Mouse (Mus musculus): ENCODE measurements around the gene Efcab6. TPM values are rescaled to one million over a fixed set of nuclear protein-coding genes. Genes with fewer than 3 reads are reported as not detected.
A peak's percentile ranks its signal among the peaks of the same experiment; 100 is the strongest.

Gene Efcab6
- total RNA-seq, 1 experiment from 2014 or later = not detected

DNA sequence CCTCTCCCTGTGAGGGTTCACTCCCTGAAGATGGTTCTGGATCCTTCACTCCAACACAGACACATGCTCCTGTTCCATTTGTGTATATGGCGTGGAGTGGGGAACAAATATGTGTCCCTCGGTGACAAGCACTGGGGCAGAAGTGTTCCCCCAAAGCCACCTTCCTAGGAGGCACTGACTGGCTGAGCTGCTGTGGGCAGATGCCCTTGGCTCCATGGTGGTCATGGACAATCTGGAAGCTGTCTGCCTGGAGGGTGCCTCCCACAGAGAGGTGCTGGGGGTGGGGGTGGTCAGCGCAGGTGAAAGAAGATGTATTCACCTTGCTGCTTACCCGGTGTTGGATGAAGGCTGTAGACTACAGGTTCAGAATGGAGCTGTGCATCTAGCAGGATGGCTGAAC, 128.7 kb downstream of the Efcab6 start:
- no peak for ATAC-seq (replicated peaks in 1 of 2; ENCODE audit: insufficient read depth in 1 of 2, low FRiP score in 2 of 2, low TSS enrichment in 1 of 2, low read depth in 1 of 2, poor library complexity in 2 of 2, severe bottlenecking in 2 of 2)

DNA sequence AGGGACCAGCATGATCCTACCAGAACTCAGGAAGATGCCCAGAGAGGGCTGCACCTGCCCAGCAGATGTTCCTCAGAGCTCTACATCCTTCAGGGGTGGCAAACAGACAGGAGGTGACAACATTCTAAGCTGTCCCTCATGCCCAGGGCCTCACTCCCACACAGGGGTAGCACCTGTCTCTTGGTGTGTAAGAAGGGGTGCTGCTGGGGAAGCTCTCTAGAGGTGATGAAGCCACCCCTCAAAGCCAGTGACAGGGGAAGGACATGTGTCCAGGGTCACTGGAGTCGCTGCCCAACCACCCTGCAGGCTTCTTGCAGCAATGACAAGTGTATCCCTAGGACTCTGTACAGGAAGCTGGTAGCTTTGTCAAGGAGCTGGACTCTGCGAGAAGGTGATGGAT, 130.4 kb downstream of the Efcab6 start:
- ATAC-seq (replicated peaks in 1 of 2; ENCODE audit: insufficient read depth in 1 of 2, low FRiP score in 2 of 2, low TSS enrichment in 1 of 2, low read depth in 1 of 2, poor library complexity in 2 of 2, severe bottlenecking in 2 of 2) = no peak

DNA sequence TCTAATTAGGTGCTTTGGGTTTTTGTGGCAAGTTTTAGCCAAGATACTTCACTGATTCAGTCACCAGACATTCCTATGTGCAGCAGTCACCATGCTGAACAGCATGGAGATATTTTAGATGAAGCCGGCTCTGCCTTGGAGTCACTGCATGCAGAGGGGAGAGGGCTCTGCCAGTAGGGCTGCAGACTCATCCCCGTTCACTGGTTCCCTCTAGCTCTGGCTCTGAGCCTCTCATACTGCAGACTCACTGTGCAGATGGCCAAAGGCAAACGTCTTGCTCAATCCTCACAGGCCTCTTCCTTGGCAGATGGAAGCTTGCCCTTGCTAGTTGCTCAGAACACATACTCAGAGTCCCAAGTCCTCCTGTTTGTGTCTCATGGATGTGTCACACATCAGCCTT, 139.8 kb downstream of the Efcab6 start:
- no peak for ATAC-seq (replicated peaks in 1 of 2; ENCODE audit: insufficient read depth in 1 of 2, low FRiP score in 2 of 2, low TSS enrichment in 1 of 2, low read depth in 1 of 2, poor library complexity in 2 of 2, severe bottlenecking in 2 of 2)

DNA sequence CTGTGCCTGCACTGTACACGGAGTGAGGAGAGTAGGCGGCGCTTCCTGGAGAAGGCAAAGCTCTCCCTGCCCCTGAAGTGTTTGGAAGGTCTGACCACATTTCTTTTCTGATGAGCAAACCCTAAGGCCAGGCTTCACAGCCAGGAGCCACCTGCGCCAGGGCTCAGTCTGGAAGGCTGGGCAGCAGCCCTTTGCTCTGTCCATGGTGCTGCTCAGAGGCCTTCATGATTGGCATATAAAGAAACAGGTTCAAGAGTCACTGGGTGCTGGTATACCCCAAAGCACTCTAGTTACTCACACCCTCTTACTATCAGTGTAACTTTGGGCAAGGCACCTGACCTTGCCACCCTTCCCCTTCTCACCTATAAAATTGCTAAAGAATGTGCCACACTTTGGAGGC, 140.5 kb downstream of the Efcab6 start:
- no peak for ATAC-seq (replicated peaks in 1 of 2; ENCODE audit: insufficient read depth in 1 of 2, low FRiP score in 2 of 2, low TSS enrichment in 1 of 2, low read depth in 1 of 2, poor library complexity in 2 of 2, severe bottlenecking in 2 of 2)

DNA sequence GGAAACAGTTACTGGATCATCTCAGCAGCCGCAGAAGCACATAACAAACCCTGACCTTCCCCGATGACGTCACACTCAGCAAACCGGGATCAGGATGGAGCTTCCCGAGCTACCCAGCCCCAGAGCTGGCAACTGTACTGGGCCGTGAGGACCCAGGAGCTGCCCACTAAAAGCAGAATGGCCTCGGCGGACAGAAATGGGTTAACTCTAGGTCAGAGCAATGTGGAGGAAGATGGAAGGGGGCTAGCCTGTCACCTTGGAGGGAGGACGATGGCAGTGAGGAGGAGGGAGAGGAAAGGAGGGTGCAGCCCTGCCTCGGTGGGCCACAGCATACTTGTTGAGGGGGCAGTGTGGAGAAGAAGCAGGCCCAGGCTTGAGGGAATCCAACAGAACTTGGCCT, 149.8 kb downstream of the Efcab6 start:
- no peak for ATAC-seq (replicated peaks in 1 of 2; ENCODE audit: insufficient read depth in 1 of 2, low FRiP score in 2 of 2, low TSS enrichment in 1 of 2, low read depth in 1 of 2, poor library complexity in 2 of 2, severe bottlenecking in 2 of 2)

DNA sequence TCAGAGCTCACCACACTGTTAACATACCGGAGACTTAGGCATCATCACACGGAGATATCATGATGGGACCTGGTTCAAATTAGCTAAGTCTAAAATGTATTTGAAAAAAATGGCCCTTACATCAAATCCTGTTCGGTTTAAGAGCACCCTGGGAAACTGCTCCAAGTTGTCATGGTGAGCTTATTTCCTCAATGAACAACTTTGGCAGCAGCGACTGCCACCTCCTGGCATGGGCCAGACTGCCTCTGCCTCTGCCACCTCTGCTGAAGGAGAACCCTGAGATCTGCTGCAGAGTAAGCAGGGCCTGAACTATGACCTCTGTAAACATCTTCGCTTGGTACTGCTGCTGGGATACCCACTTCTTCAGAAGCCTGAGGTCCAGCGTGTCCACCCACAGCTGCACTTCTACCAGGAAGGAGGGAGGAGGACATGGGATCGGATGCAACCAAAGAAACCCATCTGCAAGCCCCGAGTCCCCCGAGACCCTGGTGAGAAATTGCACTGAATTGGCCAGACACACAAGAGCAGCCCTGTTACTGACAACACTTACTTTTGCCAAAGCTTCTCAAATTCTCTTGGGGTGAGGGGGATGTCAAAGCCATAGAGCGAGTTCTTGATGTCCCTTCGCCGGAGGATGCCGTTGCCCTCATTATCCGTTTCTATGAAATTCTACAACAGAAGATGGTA, 152.0 kb downstream of the Efcab6 start:
- ATAC-seq (replicated peaks in 1 of 2; ENCODE audit: insufficient read depth in 1 of 2, low FRiP score in 2 of 2, low TSS enrichment in 1 of 2, low read depth in 1 of 2, poor library complexity in 2 of 2, severe bottlenecking in 2 of 2) = no peak

DNA sequence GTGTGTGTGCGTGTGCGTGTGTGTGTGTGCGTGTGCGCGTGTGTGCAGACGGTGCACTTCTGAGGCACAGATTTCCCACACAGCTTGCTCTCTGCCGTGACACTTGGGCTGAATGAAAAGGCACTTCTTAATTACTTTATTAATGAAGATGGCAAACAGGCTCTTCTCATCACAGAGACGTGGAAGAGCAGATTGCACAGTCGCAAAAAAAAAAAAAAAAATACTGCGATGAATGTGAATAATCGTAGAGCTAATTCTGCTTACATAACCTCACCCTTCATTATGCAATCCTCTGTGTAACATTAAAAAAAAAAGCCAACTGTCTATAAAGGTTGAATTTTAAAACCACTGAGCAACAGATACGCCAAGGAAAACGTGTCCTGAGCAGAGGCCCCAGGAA, 158.7 kb downstream of the Efcab6 start:
- ATAC-seq (replicated peaks in 1 of 2; ENCODE audit: insufficient read depth in 1 of 2, low FRiP score in 2 of 2, low TSS enrichment in 1 of 2, low read depth in 1 of 2, poor library complexity in 2 of 2, severe bottlenecking in 2 of 2) = no peak

DNA sequence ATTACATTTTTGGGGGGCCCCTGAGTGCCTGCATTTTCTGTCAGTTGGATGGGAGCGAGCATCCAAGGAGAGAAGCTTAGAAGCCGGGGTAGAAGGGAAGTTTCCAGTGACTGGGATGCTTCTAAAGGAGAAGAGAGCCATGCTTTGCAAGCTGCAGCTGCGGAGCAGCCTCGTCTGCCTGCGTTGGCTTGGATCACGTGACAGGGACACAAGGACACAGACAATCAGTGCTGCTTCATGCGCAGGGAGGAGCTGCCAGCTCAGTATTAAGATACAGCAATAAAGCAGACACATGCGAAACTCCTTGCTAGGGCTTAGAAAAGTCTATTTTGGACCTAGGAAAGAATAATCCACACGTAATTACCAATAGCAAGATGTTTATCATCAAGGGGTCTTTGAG, 167.9 kb downstream of the Efcab6 start:
- ATAC-seq (replicated peaks in 1 of 2; ENCODE audit: insufficient read depth in 1 of 2, low FRiP score in 2 of 2, low TSS enrichment in 1 of 2, low read depth in 1 of 2, poor library complexity in 2 of 2, severe bottlenecking in 2 of 2) = no peak

DNA sequence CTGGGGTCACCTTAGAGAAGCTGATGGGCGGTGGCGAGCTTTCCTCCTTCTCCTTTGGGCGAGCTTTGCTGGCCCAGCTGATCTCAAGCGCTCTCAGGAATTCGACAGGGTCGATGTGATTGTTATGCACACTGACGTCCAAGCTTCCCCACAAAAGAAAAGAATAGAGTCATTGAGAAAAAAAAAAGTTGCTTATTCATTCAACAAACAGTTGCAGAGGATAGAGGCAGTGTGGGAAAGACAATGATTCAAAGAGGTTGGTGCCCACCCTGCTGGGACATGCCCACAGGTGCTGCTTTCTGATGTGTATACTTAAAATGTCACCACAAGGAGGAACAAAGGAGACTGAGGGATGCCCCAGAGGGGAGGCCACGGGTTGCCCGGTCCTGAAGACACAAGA, 169.2 kb downstream of the Efcab6 start:
- ATAC-seq (replicated peaks in 1 of 2; ENCODE audit: insufficient read depth in 1 of 2, low FRiP score in 2 of 2, low TSS enrichment in 1 of 2, low read depth in 1 of 2, poor library complexity in 2 of 2, severe bottlenecking in 2 of 2) = no peak

DNA sequence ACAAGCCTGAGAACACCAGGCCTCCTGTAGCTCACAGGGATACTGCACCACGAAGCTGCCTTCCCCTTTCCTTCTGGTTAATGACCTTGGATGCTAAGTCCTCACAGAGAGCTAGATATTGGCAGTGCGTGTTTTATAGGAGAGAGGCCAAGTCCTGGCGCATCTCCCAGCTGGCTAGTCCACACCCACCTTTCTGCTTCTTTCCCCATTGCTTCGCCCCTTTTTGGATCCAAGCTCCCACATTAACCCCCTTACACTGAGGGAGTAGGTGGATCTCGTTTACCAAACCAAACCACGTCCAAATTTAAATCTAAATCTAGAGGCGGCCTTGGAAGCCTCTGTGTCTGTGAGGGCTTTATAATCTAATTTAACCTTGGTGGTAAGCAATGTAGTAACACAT, 170.9 kb downstream of the Efcab6 start:
- no peak for ATAC-seq (replicated peaks in 1 of 2; ENCODE audit: insufficient read depth in 1 of 2, low FRiP score in 2 of 2, low TSS enrichment in 1 of 2, low read depth in 1 of 2, poor library complexity in 2 of 2, severe bottlenecking in 2 of 2)

DNA sequence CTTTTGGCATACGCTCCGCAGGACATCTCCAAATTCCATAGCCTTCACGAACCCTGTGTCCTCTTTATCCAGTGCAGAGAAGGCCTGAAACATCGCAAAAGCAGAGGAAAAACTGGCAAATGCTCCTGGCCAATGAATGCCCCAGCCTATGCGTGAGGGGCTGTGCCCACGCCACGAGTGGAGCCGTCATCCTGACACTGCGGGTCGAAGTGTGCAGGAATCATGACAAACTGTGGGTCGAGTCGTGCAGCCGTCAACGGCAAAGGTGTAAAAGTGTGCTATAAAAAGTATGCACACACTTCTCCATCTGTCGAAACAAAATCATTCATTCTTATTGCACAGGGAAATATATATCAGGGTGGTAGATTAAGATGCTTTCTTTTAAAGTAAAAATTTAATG, 172.3 kb downstream of the Efcab6 start:
- ATAC-seq (replicated peaks in 1 of 2; ENCODE audit: insufficient read depth in 1 of 2, low FRiP score in 2 of 2, low TSS enrichment in 1 of 2, low read depth in 1 of 2, poor library complexity in 2 of 2, severe bottlenecking in 2 of 2) = no peak

DNA sequence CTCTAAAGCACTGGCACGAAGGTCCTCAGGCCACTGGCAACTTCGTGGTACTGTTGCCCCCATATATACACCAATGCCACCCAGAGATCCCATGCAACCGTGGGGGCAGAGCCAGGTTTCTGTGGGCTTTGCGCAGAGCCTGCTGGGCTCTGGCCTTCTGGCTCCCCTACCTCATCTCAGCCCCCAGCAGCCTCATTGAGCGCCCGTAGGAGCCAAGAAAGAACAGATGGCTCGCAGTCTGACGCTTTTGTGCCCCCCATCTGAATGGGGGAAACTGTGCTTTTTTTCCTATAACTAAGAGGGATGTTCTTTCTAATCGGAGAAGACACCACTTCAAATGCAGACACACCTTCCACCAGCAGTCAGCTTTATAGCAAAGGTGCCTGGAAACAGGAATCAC, 180.9 kb downstream of the Efcab6 start:
- no peak for ATAC-seq (replicated peaks in 1 of 2; ENCODE audit: insufficient read depth in 1 of 2, low FRiP score in 2 of 2, low TSS enrichment in 1 of 2, low read depth in 1 of 2, poor library complexity in 2 of 2, severe bottlenecking in 2 of 2)

DNA sequence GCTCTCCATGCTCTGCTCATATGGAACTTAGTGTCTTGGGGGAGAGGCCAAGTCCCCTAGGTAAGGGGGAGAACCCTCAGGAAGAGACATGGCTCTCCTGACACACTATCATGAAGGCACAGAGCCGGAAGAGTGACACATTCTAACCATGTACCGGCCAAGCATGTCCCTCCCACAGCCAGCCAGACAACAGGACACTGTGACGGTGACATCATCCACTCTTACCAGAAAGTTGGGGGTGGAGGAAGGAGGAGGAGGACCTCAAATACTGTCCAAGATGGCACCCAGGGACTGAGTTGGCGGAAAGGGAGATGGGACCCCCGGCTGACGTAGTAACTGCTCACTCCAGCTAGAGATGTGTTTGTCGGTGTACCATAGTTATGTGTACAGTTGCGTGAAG, 181.4 kb downstream of the Efcab6 start:
- ATAC-seq (replicated peaks in 1 of 2; ENCODE audit: insufficient read depth in 1 of 2, low FRiP score in 2 of 2, low TSS enrichment in 1 of 2, low read depth in 1 of 2, poor library complexity in 2 of 2, severe bottlenecking in 2 of 2) = no peak

DNA sequence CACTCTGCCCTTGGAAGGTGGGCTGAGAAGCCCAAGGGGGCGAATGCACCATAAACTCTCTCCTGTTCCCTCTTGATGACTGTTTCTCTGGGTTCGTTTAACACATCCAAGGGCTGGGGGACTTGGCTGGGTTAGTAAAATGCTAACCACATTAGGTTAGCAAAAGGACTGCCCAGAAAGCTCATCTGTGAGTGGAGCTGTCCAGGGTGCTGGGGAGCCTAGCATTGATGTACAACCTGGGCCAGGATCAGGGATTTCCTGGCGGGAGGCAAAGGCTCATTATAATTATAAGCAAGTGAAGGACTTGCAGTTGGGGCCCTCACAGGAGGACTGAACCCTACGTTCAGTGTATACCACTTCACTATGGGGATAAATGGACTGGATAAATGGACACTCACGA, 185.3 kb downstream of the Efcab6 start:
- no peak for ATAC-seq (replicated peaks in 1 of 2; ENCODE audit: insufficient read depth in 1 of 2, low FRiP score in 2 of 2, low TSS enrichment in 1 of 2, low read depth in 1 of 2, poor library complexity in 2 of 2, severe bottlenecking in 2 of 2)

DNA sequence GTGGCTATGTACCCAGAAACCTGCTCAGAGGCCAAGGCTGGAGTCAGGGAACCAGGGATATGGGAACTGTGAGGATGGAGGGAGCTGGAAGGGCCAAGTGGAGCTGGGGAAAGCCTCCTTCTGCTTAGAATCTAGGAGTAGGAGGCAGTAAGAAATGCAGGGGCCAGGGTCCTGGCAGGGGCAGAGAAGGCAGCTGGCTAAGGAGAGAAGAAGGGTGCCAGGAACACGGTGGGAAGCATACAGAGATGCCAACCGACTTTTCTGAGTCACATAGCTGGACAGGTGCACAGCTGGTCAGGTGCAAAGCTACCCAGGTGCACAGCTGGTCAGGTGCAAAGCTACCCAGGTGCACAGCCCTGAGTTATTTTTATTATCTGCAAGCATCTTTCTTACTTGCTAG, 187.3 kb downstream of the Efcab6 start:
- ATAC-seq (replicated peaks in 1 of 2; ENCODE audit: insufficient read depth in 1 of 2, low FRiP score in 2 of 2, low TSS enrichment in 1 of 2, low read depth in 1 of 2, poor library complexity in 2 of 2, severe bottlenecking in 2 of 2) = no peak

DNA sequence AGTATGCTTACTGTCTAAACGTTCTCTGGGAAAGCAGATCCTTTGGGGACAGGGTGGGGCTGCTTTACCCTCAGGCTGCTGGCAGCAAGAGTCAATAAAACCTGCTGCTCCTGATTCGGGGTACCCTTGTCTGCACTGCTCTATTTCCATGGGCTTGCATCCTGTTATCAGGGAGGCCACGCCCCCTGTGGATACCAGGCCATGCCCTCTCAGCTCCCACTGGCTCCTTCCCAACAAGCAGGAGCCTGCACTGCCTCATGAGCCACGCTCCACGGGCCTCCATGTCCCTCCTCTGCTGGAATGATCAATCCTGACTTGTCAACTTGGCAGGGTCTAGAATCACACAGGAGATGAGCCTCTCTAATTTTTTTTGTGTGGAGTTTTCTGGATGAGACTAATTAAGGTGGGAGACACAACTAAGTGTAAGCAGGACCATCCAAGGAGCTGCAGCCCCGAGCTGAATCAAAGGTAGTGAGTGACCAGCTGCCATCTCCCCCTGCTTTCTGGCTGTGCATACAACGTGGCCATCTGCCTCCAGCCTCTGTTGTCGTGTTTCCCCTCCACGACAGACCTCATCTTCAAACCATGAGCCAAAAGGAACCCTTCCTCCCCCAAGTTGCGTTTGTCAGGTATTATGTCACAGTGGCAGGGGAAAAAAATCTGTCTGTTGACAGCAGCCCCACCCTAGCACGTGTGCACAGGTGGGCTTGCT, 187.9 kb downstream of the Efcab6 start:
- no peak for ATAC-seq (replicated peaks in 1 of 2; ENCODE audit: insufficient read depth in 1 of 2, low FRiP score in 2 of 2, low TSS enrichment in 1 of 2, low read depth in 1 of 2, poor library complexity in 2 of 2, severe bottlenecking in 2 of 2)

DNA sequence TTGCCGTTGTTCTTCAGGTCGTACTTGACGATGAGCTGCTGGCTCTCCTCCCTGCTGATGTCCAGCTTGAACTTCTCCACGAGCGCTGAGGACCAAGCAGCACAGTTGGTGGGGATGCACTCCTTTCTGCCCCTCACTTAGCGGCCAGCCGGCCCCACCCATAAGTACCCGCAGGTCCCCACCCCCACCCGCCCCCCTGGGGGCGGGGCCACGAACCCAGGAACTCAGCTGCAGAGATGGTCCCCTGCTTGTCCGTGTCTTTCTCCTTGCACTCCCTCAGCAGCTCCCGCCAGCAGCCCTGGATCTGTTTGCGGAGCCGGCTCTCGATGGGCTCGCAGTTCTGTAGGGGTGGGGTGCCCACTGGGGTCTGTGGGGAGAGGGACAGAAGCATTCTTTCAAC, 194.2 kb downstream of the Efcab6 start:
- no peak for ATAC-seq (replicated peaks in 1 of 2; ENCODE audit: insufficient read depth in 1 of 2, low FRiP score in 2 of 2, low TSS enrichment in 1 of 2, low read depth in 1 of 2, poor library complexity in 2 of 2, severe bottlenecking in 2 of 2)

DNA sequence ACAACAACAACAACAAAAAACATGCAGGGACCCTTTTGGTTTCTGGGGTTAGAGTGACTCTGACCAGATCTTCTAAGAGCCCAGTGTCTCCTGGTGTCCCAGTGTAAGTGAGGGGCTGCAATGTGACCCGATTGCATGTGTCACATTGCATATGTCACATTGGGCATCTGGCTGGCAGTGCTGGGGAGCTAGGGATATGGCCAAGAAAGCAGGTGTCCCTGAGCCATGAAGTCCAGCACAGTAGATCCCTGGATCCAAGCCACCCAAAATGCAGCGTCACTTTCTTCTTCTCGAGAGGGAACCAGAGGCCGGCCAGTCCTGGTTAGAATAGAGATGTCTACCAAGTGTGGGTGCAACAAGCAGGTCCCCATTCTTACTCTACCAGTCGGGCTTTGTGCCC, 199.6 kb downstream of the Efcab6 start:
- ATAC-seq (replicated peaks in 1 of 2; ENCODE audit: insufficient read depth in 1 of 2, low FRiP score in 2 of 2, low TSS enrichment in 1 of 2, low read depth in 1 of 2, poor library complexity in 2 of 2, severe bottlenecking in 2 of 2) = no peak

DNA sequence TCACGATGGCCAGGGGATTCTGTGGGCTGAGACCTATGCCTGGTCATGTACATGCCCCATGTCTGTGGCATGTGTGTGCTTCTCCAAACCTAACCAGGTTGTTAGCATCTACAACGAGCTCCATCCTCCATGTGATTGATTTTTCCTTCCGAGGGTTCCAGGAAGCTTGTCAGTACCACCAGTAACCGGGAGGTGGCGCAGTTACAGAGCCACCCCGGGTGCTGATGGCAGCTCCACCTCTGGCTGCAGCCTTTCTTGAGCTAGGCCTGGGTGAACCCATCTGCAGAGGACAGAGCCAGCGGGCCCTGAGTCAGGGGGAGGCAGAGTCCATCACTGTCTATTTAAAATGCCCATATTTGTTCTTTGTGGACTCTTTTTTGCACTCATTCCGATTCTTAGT, 208.1 kb downstream of the Efcab6 start:
- ATAC-seq (replicated peaks in 1 of 2; ENCODE audit: insufficient read depth in 1 of 2, low FRiP score in 2 of 2, low TSS enrichment in 1 of 2, low read depth in 1 of 2, poor library complexity in 2 of 2, severe bottlenecking in 2 of 2) = peak; percentile 53; a peak in 2 of 4 replicates
